Mouse (Mus musculus): ENCODE measurements around the gene Gmpr2.

- TF ChIP-seq CTCF (conservative IDR thresholded peaks at IDR 0.05; ENCODE audit: low read length), result no peak
- no peak for TF ChIP-seq NANOG (IDR thresholded peaks at IDR 0.05; ENCODE audit: borderline replicate concordance, low read length)
These were observed 36.7 kb upstream of the Gmpr2 start for GRCm38 (mm10) chr14:55634874-55635522.

Measured in E14TG2a.4 (cell line).